Mouse (Mus musculus) liver, embryonic 14.5 days (tissue): ENCODE results near the gene Cacna1d. TPM values are rescaled to one million over a fixed set of nuclear protein-coding genes. Genes with fewer than 3 reads are reported as not detected.

Experiments
- ATAC-seq: fragments of 200-750 bp; cut with Nextera tagmentation; 2 replicates; pipeline ENCODE4 v1.8.0; 2017; ENCODE audit warnings: moderate number of reproducible peaks, mild to moderate bottlenecking, moderate library complexity; ENCODE audit not compliant: insufficient read depth
- DNase-seq, 3 experiments: peaks; one replicate each; pipeline ENCODE4 v3.0.0-alpha.2; 2012 to 2013; ENCODE audit warnings: low read depth in 3 of 3, low spot score in 3 of 3
- H3K27ac ChIP-seq: fragments of 300-500 bp; sonication (generic); 2 replicates; pipeline ENCODE4 v1.5.1; 2014; ENCODE audit warnings: moderate library complexity, mild to moderate bottlenecking, control low read depth, inconsistent platforms
- H3K27me3 ChIP-seq: fragments of 300-500 bp; sonication (generic); 2 replicates; pipeline ENCODE4 v1.6.1; 2014; ENCODE audit warnings: mild to moderate bottlenecking, low read length, moderate library complexity; ENCODE audit not compliant: control insufficient read depth, insufficient read depth
- H3K36me3 ChIP-seq: fragments of 300-500 bp; sonication (generic); replicated peaks from 2 replicates; pipeline ENCODE4 v1.6.1; 2014; ENCODE audit warnings: low read depth; ENCODE audit not compliant: control insufficient read depth, insufficient read depth
- H3K4me1 ChIP-seq, 2 experiments: fragments of 200-500 bp in 1 of 2; fragments of 300-500 bp in 1 of 2; sonication (generic) in 1 of 2; replicated peaks; 2 replicates each; pipeline ENCODE4 v1.6.1; 2012 to 2014; ENCODE audit warnings: antibody characterized with exemption in 1 of 2, inconsistent platforms in 1 of 2, low read length in 1 of 2; ENCODE audit not compliant: control insufficient read depth in 2 of 2, insufficient read depth in 2 of 2
- H3K4me2 ChIP-seq: fragments of 300-500 bp; sonication (generic); 2 replicates; pipeline ENCODE4 v1.6.1; 2014; ENCODE audit warnings: low read depth, mild to moderate bottlenecking, control low read depth, moderate library complexity
- H3K4me3 ChIP-seq, 2 experiments: fragments of 200-500 bp in 1 of 2; fragments of 300-500 bp in 1 of 2; sonication (generic) in 1 of 2; 2 replicates each; pipeline ENCODE4 v1.5.1; 2012 to 2014; ENCODE audit warnings: low read depth in 2 of 2, low read length in 2 of 2, mild to moderate bottlenecking in 2 of 2, control low read depth in 1 of 2, inconsistent platforms in 1 of 2, moderate library complexity in 1 of 2; ENCODE audit not compliant: insufficient read depth in 1 of 2
- H3K9ac ChIP-seq: fragments of 300-500 bp; sonication (generic); replicated peaks from 2 replicates; pipeline ENCODE4 v1.6.1; 2014; ENCODE audit warnings: mild to moderate bottlenecking, control low read depth, moderate library complexity
- H3K9me3 ChIP-seq: fragments of 300-500 bp; sonication (generic); 2 replicates; pipeline ENCODE4 v1.6.1; 2016; ENCODE audit warnings: low read length, mixed read lengths; ENCODE audit not compliant: control insufficient read depth
- CTCF ChIP-seq: IDR thresholded peaks from 2 replicates; pipeline ENCODE4 v1.5.1; 2016; ENCODE audit warnings: antibody characterized with exemption, low read depth, control low read depth
- EP300 ChIP-seq: IDR thresholded peaks from 2 replicates; pipeline ENCODE4 v1.6.1; 2016; ENCODE audit warnings: antibody characterized with exemption, low read depth
- WGBS: fragments of 180-500 bp; shearing (Covaris S2); extraction: QIAGEN DNeasy Blood & Tissue Kit; methylation state at CpG from one replicate; pipeline ENCODE4 v1.1.7; 2014; ENCODE audit not compliant: insufficient replicate concordance; 5-methylcytosine and 5-hydroxymethylcytosine counted together
- polyA plus RNA-seq, 2 experiments: library from polyadenylated mRNA; depleted of rRNA in 1 of 2; stranded (reverse) in 1 of 2; unstranded in 1 of 2; fragments of >200 nt; fragmentation: Nextera tagmentation in 1 of 2; extraction: Ambion mirVana in 1 of 2; gene quantifications; 2 replicates each; pipeline versions ENCODE4 v1.2.1 to v1.2.3; 2012 to 2014

Gene Cacna1d
- polyA plus RNA-seq, 2 experiments = 0.17 TPM

- DNase-seq (no peak), ATAC-seq (peak; percentile 60)
- Histone ChIP-seq H3K4me1 (no peaks in the 10 kb centered on the region; a peak in 1 of 4 replicates), H3K36me3 (no peaks in the 10 kb centered on the region), H3K27ac (no peak within 1 kb of the TSS), H3K4me2 (peak within 1 kb of the TSS; percentile 52), H3K9ac (0 out of 2 replicates have a peak within 1 kb of the TSS, but pooled peaks have one; percentile 1), H3K27me3 (peaks cover 19% of the 10 kb centered on the region), H3K4me3 (peak within 1 kb of the TSS; percentile 24 to 46), H3K9me3 (no peaks in the 10 kb centered on the region)
- 8% methylated on average over 52 of the region's 54 CpGs for WGBS
- TF ChIP-seq EP300 (no peak), CTCF (no peak)
These were observed 482.3 kb downstream of the Cacna1d start, which contains the start of the genes Il17rb and Chdh for GRCm38 (mm10) chr14:30008733-30009575. Il17rb (minus strand) TSS chr14:30008896. Chdh (plus strand) TSS chr14:30009023.

GRCm38 (mm10) chr14:29999475-29999811 lies 491.8 kb downstream of the Cacna1d start:
- Histone ChIP-seq H3K9ac (no peak overlapping the region), H3K27me3 (no peaks in the 10 kb centered on the region), H3K4me1 (peaks cover 0 to 21% of the 10 kb centered on the region in 2 experiments; a peak in 2 of 4 replicates), H3K36me3 (peaks cover 3% of the 10 kb centered on the region), H3K9me3 (no peaks in the 10 kb centered on the region), H3K4me3 (no peak overlapping the region), H3K27ac (no peak overlapping the region), H3K4me2 (no peak overlapping the region)
- TF ChIP-seq CTCF (no peak), EP300 (no peak)
- DNase-seq (no peak), ATAC-seq (no peak)
- 55% methylated on average over 3 of the region's 3 CpGs for WGBS

GRCm38 (mm10) chr14:29998747-29999474 lies 492.3 kb downstream of the Cacna1d start:
- Histone ChIP-seq H3K4me1 (peaks cover 0 to 21% of the 10 kb centered on the region in 2 experiments; a peak in 2 of 4 replicates), H3K9me3 (no peaks in the 10 kb centered on the region), H3K27ac (no peak overlapping the region), H3K27me3 (no peaks in the 10 kb centered on the region), H3K9ac (no peak overlapping the region), H3K4me2 (no peak overlapping the region), H3K36me3 (peaks cover 8% of the 10 kb centered on the region), H3K4me3 (no peak overlapping the region)
- DNase-seq (no peak), ATAC-seq (no peak)
- no peak for TF ChIP-seq EP300
- TF ChIP-seq CTCF = no peak
- WGBS = 72% methylated on average over 13 of the region's 13 CpGs

GRCm38 (mm10) chr14:29997345-29997744 lies 493.9 kb downstream of the Cacna1d start:
- H3K9ac ChIP-seq = no peak overlapping the region
- peaks cover 0 to 21% of the 10 kb centered on the region in 2 experiments; a peak in 2 of 4 replicates for H3K4me1 ChIP-seq
- H3K27me3 ChIP-seq = no peaks in the 10 kb centered on the region
- ATAC-seq = no peak
- H3K4me3 ChIP-seq = no peak overlapping the region
- TF ChIP-seq EP300 (no peak), CTCF (no peak)
- H3K9me3 ChIP-seq = no peaks in the 10 kb centered on the region
- DNase-seq = no peak
- H3K4me2 ChIP-seq = no peak overlapping the region
- peaks cover 16% of the 10 kb centered on the region for H3K36me3 ChIP-seq
- no peak overlapping the region for H3K27ac ChIP-seq
